Mouse (Mus musculus) gastrocnemius, postnatal 14 days (tissue): ENCODE results near the gene Ttll3. TPM values are rescaled to one million over a fixed set of nuclear protein-coding genes. Genes with fewer than 3 reads are reported as not detected.

Source experiments
- DNase-seq: peaks from one replicate; pipeline ENCODE4 v3.0.0; 2021; ENCODE audit warnings: mixed read lengths
- intact Hi-C: fragments of 180-260 bp; cut with DNase I; formaldehyde crosslinking; loops from one replicate; pipeline ENCODE4 v1.15.1; 2025; ENCODE audit warnings: low total_unique reads
- total RNA-seq, 2 experiments: library from RNA; stranded (reverse); gene quantifications; 2 replicates each; pipeline ENCODE4 v1.2.3; 2021

Ttll3 gene
- total RNA-seq, 2 experiments from 2014 or later: 1.3 TPM

DNA sequence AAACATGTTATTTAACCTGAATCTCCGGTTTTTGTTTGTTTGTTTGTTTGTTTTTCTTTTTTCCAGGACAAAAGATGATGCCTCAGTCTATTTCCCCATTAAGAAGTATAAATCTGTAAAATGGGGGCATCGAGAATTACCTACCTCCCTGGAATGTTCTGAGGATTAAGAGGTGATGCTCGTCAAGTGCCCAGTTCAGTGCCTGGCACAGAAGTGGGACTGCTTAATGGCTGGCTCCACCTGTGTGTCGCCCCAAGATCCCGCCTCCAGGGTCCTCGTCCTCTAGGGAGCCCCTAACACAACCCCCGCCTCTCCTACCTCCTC lies 11.9 kb upstream of the Ttll3 start:
- intact Hi-C loops: no loop called here
- DNase-seq: no peak

DNA sequence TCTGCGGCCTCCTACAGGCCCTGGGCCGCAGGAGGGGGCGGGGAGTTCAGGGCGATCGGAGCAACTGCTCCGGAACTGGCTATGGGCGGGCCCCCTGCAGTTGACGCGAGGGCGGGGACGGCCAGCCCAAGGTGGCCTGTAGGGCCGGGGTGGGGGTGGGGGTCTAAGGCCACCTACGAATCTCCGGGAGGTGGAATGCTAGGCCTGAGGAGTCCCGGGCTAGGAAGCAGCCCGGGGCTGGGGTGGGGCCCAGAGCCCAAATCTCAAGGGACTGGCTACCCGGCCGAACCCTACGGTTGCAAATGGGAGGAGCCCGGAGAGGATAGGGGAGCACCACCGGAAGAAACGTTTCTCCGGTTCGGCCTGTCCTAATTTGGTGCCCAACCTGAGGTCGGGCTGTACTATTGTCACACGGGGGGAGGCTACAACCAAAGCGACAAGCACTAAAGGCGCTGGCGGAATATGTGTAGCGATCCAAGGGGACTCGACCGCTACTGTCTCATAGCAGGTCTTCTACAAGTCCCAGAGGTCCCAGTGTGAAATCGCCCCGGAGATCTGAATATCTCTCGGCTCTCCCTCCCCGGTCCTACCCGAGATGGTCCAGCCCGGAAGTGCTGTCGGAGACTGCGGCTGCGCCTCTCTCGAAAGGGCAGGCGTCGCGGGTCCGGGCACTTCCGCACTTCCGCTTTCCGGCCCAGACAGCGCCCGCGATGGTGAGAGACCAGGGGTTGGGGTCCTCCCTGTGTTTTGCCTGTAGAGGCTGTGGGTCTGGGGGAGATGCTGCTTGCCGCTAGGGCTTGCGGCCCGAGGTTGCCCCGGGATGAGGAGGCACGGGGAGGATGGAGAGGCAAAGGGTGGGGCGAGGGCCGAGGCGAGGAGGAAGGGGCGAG lies 11.3 kb upstream of the Ttll3 start, which contains the start of the genes Tada3 and Arpc4:
Tada3 (minus strand) TSS at position 388 of the 890 bp plus-strand sequence.
Arpc4 (plus strand) TSS at position 620 of the 890 bp plus-strand sequence.
- peak; percentile 92 for DNase-seq
- intact Hi-C loops: no loop called here

DNA sequence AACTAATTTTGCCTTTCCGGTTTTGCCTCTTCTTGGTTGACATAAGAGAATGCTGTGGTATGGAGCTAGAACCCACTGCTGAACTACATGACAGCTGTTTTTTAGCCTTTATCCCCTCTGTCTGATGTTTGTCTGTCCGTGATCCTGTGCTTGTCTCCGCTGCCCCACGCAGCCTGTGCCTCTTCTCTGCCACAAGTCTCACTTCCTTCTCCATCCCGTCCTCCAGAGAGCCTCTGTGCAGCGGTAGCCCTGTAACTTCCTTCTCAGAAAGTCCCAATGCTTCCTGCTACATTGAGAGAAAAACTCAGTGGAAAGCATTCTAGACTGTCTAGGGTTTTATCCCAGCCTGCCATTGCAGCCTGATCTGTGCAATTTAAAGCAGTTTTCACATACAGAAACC lies 9.8 kb upstream of the Ttll3 start:
- intact Hi-C loops: no loop called here

DNA sequence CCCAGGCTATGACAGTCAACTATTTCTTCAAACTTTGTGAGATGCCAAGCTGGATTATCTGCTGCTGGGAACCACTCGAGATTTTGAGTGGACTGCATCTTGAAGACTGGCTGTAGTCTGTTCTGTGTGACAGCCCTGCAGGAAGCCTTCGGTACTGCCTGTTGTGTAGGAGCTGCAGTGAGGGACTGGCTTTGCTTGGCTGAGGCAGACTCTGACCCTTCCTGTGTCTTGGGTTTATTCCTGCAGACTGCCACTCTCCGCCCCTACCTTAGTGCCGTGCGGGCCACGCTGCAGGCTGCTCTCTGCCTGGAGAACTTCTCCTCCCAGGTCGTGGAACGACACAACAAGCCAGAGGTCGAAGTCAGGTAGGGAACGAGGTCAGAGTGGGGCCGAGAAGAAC lies 8.6 kb upstream of the Ttll3 start:
- intact Hi-C loops: no loop called here

More for the DNA sequence above, 9.8 kb upstream of the Ttll3 start:
- no peak for DNase-seq

DNA sequence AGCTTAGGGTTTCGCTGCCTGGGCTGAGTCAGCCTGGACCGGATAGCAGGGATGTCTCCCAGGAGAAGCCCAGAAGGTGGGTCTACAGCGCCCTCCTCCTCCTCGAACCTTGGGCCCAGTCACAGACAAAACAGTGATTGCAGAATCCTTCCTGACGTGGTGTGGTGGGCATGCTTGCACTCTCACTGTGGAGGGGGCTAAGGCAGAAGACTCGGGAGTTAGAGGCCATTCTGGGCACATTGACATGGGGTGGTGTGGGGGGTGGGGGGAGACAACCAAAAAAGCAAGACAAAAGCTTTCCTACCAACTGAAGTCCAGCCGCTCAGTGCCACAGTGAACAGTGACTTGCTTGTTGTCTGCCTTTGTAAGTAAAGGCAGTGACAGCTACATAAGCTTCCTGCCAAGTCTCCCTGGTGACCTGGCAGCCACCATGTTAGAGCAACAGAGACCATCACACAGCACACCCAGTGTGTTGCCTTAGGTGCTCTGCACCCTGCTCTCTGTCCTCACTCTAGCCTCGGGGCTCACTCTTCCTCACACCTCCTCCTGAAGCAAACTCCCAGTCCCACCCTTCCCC lies 4.6 kb upstream of the Ttll3 start:
- DNase-seq: no peak
- intact Hi-C loops: no loop called here

More for the DNA sequence above, 8.6 kb upstream of the Ttll3 start:
- DNase-seq: no peak

DNA sequence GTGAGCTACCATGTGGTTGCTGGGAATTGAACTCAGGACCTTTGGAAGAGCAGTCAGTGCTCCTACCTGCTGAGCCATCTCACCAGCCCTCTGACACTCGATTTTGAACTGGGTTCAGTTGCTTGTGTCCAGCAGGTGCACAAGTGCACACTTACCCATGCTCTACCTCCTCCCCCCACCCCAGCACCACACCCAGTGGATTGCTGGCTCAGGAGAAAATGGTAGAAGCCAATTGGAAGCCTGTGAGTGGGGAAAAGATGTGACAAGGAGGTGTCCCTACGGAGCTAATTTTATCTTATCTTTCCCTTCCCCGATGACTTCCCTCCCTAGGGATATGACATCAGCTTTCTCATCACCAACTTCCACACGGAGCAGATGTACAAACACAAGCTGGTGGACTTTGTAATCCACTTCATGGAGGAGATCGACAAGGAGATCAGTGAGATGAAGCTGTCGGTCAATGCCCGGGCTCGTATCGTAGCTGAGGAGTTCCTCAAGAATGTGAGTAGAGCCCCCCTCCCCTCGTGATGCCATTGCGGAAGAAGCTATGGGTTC lies 3.8 kb upstream of the Ttll3 start:
- intact Hi-C loops: no loop called here
- DNase-seq: no peak

DNA sequence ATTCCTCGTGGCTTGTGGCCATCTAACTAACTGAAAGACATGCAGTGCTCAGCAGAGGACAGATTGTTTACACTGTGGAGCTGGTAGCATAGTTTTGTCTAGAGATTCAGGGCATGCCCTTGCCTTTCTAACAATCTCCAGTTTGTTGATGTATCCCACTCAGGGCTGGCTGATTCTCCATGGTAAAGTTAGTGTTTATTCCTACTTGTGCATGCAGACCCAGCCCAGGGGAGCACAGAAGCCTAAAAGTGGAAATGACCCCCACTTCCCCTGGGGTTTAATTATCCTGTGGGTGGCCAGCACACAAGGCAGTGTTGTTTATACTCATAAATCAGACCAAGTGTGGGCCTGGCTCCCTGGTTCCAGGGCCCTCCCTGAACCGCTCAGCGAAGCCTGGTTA lies 3.0 kb upstream of the Ttll3 start:
- intact Hi-C loops: no loop called here
- DNase-seq: no peak

DNA sequence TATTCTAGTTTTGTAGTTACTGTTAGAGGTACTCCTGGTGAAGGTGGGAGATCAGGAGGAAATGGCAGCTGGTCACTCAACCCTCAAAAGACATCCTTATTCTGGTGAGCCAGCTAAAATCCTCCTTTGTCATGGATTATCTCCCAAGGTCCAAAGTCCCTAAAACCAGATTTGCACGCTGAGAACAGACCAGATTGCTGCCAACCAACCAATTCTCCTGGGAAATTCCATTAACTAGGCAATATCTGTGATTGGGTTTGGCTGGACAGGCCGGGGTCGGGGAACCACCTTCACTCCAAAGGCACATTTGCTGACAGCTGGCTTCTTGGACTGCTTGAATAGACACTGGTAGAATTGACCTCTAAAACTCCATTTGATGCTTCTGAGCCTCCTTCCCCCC lies 1.7 kb downstream of the Ttll3 start:
- intact Hi-C loops: no loop called here

DNA sequence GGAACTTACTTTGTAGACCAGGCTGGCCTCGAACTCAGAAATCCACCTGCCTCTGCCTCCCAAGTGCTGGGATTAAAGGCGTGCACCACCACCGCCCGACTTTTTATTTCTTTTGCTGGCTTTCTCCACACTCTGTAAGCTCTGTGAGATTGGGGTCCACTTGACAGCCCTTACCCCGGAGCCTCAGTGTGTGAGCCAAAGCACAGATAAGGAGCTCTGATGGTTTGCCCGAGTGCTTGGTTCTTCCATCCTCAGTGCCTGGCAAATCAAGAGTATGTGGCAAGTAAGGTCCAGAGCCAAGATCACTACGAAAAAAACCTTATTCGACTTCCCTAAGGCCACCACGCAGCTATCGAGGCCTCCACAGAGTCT lies 2.9 kb downstream of the Ttll3 start:
- no peak for DNase-seq
- intact Hi-C loops: no loop called here

More for the DNA sequence above, 1.7 kb downstream of the Ttll3 start:
- no peak for DNase-seq

DNA sequence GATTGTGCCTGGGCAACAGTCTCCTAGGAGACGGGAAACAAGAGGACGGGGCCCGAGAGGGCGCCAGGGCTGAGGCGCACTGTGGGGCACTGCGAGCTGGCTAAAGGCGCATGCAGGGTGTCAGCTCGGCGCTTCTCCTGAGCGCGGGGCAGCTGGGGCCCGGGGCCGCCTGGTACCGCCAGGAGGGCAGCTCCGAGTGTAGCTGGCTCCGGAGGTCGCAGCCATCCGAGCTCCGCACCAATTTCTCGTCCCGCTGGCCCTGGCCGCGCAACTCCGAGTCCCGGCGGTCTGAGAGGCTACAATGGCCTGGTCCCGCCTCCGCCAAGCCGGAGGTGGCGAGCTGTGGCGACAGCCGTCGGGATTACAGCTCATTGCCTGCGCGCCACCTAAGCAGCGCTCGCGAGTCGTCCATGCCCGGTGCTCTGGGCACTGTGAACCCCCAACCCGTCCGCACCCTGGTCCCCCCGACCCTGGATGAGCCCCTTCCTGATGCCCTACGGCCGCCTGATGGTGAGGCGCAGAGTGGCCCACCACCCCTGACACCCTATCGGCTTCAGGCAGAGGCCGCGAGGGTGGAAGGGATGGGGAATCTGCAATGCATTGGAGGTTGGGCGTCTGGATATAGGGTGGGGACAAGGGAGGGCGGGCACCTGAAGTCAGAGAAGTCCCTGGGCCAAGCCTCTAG lies 3.5 kb downstream of the Ttll3 start:
- DNase-seq: peak; percentile 44

DNA sequence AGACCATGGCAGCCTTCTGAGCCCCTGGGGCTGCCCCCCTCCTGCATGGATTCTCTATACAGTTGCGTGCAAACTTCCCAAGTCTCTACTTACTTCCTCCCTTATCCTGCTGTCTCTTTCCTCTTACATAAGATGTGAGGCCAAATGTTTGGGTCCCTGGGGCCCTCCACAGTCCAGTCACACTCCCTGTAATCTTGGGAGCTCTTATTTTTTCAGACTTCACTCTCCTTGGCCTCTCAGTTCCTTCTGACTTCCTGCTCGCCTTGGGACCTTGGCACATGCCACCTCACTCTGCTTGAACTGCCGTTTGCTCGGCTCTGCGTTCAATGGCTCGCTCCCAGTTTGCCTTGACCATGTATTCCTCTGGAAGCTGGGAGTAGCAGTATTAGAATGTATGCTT lies 4.9 kb downstream of the Ttll3 start:
- intact Hi-C loops: no loop called here
- no peak for DNase-seq

More for the DNA sequence above, 3.5 kb downstream of the Ttll3 start:
- intact Hi-C loops: no loop called here

DNA sequence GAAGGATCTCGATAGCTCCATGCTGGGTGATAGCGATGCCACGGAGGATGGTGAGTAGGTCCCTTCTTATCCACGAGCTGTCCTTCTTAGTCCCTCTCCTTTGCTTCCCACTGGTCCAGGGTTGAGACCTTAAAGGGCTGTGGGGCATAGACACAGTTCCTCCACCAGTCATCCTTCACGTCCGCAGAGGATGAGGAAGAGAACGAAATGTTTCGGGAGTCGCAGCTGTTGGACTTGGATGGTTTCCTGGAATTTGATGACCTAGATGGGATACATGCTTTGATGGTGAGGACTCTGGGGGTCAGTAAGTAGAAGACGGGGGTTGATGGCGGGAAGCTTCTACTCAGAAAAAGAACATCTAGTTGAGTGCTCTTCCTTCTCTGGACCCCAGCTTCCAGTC lies 5.8 kb downstream of the Ttll3 start:
- DNase-seq: no peak
- intact Hi-C loops: no loop called here

DNA sequence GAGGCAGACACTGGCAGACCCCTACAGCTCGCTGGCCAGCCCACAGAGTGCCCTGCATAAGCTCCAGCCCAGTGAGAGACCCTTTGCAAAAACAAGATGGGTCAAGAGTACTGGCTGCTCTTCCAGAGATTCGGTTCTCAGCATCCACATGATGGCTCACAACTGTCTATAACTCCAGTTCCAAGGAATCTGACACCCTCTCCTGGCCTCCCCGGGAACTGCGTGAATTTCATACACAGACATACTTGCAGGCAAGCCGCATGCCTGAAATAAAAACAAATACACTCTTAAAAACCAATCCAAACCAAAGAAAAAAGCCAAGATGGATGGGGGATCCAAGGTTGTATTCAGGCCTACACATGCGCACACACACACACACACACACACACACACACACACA lies 6.4 kb downstream of the Ttll3 start:
- DNase-seq: no peak
- intact Hi-C loops: no loop called here

DNA sequence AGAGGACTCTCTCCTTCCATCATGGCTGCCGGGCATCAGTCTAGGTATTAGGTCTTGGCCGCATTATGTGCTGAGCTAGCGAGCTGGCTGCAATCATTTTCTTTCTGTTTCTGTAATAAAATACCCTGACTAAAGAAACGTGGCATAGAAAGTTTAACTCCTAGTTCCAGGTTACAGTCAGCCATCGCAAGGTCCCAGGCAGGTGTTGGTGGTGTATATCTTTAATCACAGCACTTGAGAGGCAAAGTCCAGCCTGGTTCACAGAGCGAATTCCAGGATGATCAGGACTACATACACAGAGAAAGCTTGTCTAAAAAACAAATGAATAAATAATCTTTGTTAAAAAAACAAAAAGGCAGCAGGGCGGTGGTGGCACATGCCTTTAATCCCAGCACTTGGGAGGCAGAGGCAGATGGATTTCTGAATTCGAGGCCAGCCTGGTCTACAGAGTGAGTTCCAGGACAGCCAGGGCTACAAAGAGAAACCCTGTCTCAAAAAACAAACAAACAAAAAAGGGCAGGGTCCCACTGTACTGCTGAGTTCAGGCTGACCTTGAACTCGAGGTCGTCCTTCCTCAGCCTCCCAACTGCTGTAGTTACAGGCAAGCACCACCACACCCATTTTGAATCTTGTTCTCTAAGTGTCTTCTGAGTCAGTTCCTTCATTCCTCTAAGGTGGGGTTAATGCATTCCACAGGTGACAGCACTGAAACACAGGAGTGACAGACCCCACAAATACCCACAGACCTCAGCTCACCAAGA lies 7.4 kb downstream of the Ttll3 start:
- no peak for DNase-seq
- intact Hi-C loops: no loop called here

DNA sequence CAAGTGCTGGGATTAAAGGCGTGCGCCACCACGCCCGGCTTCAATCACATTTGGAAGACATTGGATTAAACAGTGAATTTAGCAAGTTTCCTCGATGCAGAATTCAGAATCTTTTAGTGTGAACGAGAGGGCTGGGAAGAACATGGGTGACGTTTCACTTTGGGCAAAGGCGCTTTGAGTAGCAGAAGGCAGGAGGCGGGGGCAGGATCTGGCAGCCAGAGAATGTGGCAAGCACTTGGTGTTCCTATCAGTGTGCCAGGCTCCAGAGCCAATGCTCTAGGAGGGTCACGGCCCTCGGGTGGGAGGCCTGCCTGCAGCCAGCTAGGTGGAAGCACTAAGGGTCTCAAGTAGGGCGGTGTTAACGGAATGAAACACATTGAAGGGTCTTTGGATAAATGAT lies 13.0 kb downstream of the Ttll3 start:
- intact Hi-C loops: no loop called here
- DNase-seq: no peak

DNA sequence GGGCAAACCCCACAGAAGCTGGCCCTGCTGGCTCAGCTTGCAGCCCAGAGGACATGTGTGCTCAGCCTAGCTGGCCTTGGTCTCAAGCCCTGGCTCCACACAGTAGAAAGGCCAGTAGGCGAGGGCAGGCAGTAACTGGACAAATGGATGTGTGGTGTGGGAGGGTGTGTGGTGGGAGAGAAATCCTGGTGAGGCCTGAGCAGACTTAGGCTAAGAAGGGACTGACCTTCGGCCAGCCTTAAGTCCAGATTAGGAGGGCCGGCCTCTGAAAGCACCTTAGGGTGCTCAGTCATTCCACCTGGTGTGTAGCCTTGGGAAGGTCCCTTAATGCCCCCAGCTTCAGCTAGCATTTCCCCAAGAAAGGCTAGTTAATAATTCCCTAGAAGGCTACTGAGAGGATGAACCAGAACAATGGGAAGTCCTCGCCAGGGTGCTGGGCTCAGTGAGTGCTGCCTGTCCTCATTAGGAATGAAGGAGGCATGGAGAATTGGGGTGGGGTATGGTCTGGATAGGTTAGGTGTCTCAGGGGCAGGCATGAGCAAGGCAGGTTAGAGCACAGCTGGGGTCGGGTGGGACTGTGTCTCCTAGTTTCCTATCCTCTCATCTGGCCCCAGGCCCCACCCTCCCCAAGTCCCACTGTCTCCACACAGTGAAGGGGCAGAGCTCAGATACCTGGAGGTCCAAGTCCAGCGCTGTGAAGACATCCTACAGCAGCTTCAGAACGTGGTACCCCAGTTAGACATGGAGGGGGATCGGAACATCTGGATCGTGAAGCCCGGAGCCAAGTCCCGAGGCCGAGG lies 15.8 kb downstream of the Ttll3 start:
- intact Hi-C loops: no loop called here
- peak; percentile 19 for DNase-seq

DNA sequence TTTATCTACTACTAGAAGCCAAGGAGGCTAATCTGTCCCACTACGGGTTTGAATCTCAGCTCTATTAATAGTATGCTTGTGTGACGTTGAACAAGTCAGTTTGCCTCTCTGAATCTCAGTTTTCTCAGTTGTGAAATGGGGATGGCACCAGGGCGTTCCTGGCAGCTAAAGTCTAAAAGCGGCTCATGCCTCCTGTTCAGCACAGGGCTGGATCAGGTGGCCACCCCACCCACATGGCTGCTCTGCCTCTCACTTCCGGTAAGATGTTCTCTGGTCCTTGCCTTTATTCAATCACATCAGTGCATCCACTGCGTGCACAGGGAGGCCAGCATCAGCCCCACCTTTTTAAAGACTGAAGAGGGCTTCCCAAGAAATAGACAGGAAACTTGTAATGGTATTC lies 16.4 kb downstream of the Ttll3 start:
- no peak for DNase-seq
- intact Hi-C loops: no loop called here

DNA sequence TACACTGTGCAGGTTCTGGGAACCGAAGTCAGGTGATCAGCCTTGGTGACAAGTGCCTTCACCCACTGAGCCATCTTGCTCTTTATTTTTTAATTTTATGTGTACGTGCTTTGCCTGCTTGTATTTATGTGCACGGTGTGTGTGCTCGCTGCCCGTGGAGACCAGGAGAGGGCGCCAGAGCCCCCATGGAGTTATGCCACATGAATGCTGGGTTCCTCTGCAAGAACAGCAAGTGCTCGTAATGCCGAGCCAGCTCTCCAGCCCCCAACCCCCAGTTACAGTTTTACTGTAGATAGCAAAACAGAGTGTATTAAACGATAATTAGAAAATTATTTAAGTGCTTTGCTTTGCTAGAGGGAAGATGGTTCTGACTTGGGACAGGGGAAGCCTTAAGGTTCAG lies 17.6 kb downstream of the Ttll3 start:
- DNase-seq: no peak
- intact Hi-C loops: no loop called here

DNA sequence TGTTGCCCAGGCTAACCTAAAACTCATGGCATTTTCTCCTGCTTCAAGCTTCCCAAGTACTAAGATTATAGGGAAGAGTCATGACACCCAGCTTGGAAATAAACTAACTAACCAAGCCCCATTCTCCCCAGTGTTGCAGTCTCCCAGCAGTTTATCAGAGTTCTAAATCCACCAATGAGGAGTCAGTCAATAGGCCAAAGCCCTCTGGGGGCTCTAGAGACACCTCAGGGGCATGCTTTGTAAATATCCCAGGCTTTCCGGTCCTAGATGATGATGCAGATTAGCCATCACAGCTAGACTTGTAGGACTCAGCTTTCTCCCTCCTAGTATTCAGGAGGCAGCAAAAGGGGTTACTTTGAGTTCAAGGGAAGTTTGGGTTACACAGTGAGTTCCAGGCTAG lies 20.9 kb downstream of the Ttll3 start:
- no peak for DNase-seq
- intact Hi-C loops: no loop called here
